In the genomic region with DNA sequence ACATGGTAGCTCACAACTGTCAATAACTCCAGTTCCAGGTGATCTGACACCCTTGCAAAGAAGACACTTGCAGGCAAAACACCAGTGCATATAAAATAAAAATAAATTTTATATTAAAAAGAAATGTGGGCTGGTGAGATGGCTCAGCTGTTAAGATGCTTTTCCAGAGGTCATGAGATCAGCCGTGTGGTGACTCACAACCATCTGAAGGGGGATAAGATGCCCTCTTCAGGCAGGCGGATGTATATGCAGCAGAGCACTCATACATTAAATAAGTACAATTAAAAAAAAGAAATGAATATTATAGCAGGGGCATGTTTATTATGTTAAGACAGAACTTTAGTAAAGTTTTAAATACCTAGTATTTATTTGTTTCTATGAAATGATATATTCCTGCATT, we compare ENCODE assay signal across 9 mouse cellular contexts. TPM values are rescaled to one million over a fixed set of nuclear protein-coding genes. Genes with fewer than 3 reads are reported as not detected.
DNase-seq lines count a peak whose midpoint lies in the region; ATAC-seq and TF ChIP-seq lines count a peak whose summit lies in the region.
"Had no signal": no experiment of that assay in that cellular context is flagged by ENCODE, and none has a peak within 500 bp of the region (broad histone marks: within the 10 kb centered on the region; RNA-seq: fewer than 3 reads in every experiment).

No protein-coding gene starts in this region.

- H3K27ac ChIP-seq in intestine, postnatal 0 days (ENCODE audit: low read depth, low read length): no peak overlapping the region
- H3K27ac ChIP-seq in intestine, embryonic 15.5 days: no peak overlapping the region
- H3K27ac ChIP-seq: stomach, embryonic 15.5 days had no signal

- peaks cover 17% of the 10 kb centered on the region for H3K36me3 ChIP-seq in intestine, postnatal 0 days (ENCODE audit: control insufficient read depth, insufficient read depth)
- peaks cover 13% of the 10 kb centered on the region; the same call in 1 of the 2 replicates for H3K36me3 ChIP-seq in intestine, embryonic 15.5 days

- no peak overlapping the region for H3K9ac ChIP-seq in intestine, postnatal 0 days (ENCODE audit: low read depth, low read length)
- no peak overlapping the region for H3K9ac ChIP-seq in intestine, embryonic 15.5 days
- H3K9ac ChIP-seq: stomach, embryonic 15.5 days had no signal

- no peak for ATAC-seq in intestine, postnatal 0 days
- ATAC-seq in intestine, embryonic 15.5 days: no peak
- peak; percentile 63 for ATAC-seq in CD4-positive, CD25-positive, alpha-beta regulatory T cell, adult 4 months
- ATAC-seq in megakaryocyte progenitor cell, adult 5-6 weeks (replicated peaks; ENCODE audit: poor library complexity): peak; percentile 81
- no peak for ATAC-seq in erythroid progenitor cell, adult 5-6 weeks (replicated peaks; ENCODE audit: low FRiP score, poor library complexity, severe bottlenecking)
- no peak for ATAC-seq in erythroblast, adult 5-6 weeks (replicated peaks; ENCODE audit: low FRiP score, poor library complexity, severe bottlenecking)

- no peaks in the 10 kb centered on the region for H3K9me3 ChIP-seq in intestine, postnatal 0 days (ENCODE audit: control insufficient read depth)
- no peaks in the 10 kb centered on the region for H3K9me3 ChIP-seq in intestine, embryonic 15.5 days
- H3K9me3 ChIP-seq: stomach, embryonic 15.5 days had no signal

- no peak overlapping the region for H3K4me3 ChIP-seq in intestine, postnatal 0 days (ENCODE audit: low read depth, low read length)
- no peak overlapping the region for H3K4me3 ChIP-seq in intestine, embryonic 15.5 days (replicated peaks)
- H3K4me3 ChIP-seq: stomach, embryonic 15.5 days had no signal

- no peaks in the 10 kb centered on the region for H3K27me3 ChIP-seq in intestine, postnatal 0 days (replicated peaks; ENCODE audit: control insufficient read depth, insufficient read depth, low read length)
- no peaks in the 10 kb centered on the region for H3K27me3 ChIP-seq in intestine, embryonic 15.5 days (replicated peaks)
- H3K27me3 ChIP-seq: stomach, embryonic 15.5 days had no signal

- DNase-seq in adrenal gland, postnatal 36 days: peak; percentile 18 to 27
- no peak for DNase-seq in yolk sac, embryonic 10.5 days (ENCODE audit: low spot score)

- peak; percentile 64 for TF ChIP-seq CTCF in intestine, postnatal 0 days (IDR thresholded peaks at IDR 0.05; ENCODE audit: low read depth)

- H3K4me1 ChIP-seq in intestine, postnatal 0 days (replicated peaks; ENCODE audit: control insufficient read depth, insufficient read depth, low read length): no peaks in the 10 kb centered on the region; the same call in 1 of the 2 replicates
- no peaks in the 10 kb centered on the region for H3K4me1 ChIP-seq in intestine, embryonic 15.5 days (replicated peaks)
- H3K4me1 ChIP-seq: stomach, embryonic 15.5 days had no signal

- 40% methylated on average over 2 of the region's 2 CpGs for WGBS in intestine, postnatal 0 days
- WGBS in intestine, embryonic 15.5 days: 47% methylated on average over 2 of the region's 2 CpGs

- H3K4me2 ChIP-seq in intestine, postnatal 0 days (replicated peaks; ENCODE audit: low read depth): no peak overlapping the region
- no peak overlapping the region for H3K4me2 ChIP-seq in intestine, embryonic 15.5 days (replicated peaks)
- H3K4me2 ChIP-seq: stomach, embryonic 15.5 days had no signal

RNA-seq across cellular contexts. Expression of a gene that starts 16.9 kb away (rescaled TPM):
- 52.3 and 57.0 TPM in 2 replicates for polyA plus RNA-seq in intestine, postnatal 0 days (2015; fragmentation: Nextera tagmentation; extraction: Ambion mirVana)
- 71.8 and 86.0 TPM in 2 replicates for polyA plus RNA-seq in intestine, embryonic 15.5 days (2015; fragmentation: Nextera tagmentation; extraction: Ambion mirVana)
- 10 to 100 TPM; 52.0 to 56.9 TPM for polyA plus RNA-seq in CD4-positive, CD25-positive, alpha-beta regulatory T cell, adult 4 months (2017; shearing (Covaris generic))
- total RNA-seq in adrenal gland, postnatal 36 days (2021): 10 to 100 TPM; 17.8 to 29.2 TPM
- 101 and 125 TPM in 2 replicates for total RNA-seq in megakaryocyte progenitor cell, adult 5-6 weeks (2015)
- 102 and 137 TPM in 2 replicates for total RNA-seq in megakaryocyte progenitor cell, adult 5-6 weeks (2017)
- 26.4 and 49.7 TPM in 2 replicates for total RNA-seq in erythroid progenitor cell, adult 5-6 weeks (2015; ENCODE audit: low replicate concordance)
- total RNA-seq in erythroid progenitor cell, adult 5-6 weeks (2017; ENCODE audit: low replicate concordance): 15.4 and 48.0 TPM in 2 replicates
- 19.6 and 22.9 TPM in 2 replicates for total RNA-seq in erythroblast, adult 5-6 weeks (2015; ENCODE audit: low replicate concordance)
- total RNA-seq in erythroblast, adult 5-6 weeks (2017; ENCODE audit: low replicate concordance): 18.9 and 32.2 TPM in 2 replicates

RNA-seq across cellular contexts. Expression of a gene that starts 50.0 kb away (rescaled TPM):
- 19.3 and 20.5 TPM in 2 replicates for polyA plus RNA-seq in intestine, postnatal 0 days (2015; fragmentation: Nextera tagmentation; extraction: Ambion mirVana)
- 41.1 and 44.6 TPM in 2 replicates for polyA plus RNA-seq in intestine, embryonic 15.5 days (2015; fragmentation: Nextera tagmentation; extraction: Ambion mirVana)
- polyA plus RNA-seq in CD4-positive, CD25-positive, alpha-beta regulatory T cell, adult 4 months (2017; shearing (Covaris generic)): 100 to 1,000 TPM; 111 to 117 TPM
- 10 to 100 TPM; 65.8 to 71.8 TPM for total RNA-seq in adrenal gland, postnatal 36 days (2021)
- 97.4 and 121 TPM in 2 replicates for total RNA-seq in megakaryocyte progenitor cell, adult 5-6 weeks (2015)
- 91.9 and 98.3 TPM in 2 replicates for total RNA-seq in megakaryocyte progenitor cell, adult 5-6 weeks (2017)
- 16.6 and 29.3 TPM in 2 replicates for total RNA-seq in erythroid progenitor cell, adult 5-6 weeks (2015; ENCODE audit: low replicate concordance)
- total RNA-seq in erythroid progenitor cell, adult 5-6 weeks (2017; ENCODE audit: low replicate concordance): 11.2 and 13.2 TPM in 2 replicates
- total RNA-seq in erythroblast, adult 5-6 weeks (2015; ENCODE audit: low replicate concordance): 16.5 and 32.9 TPM in 2 replicates
- total RNA-seq in erythroblast, adult 5-6 weeks (2017; ENCODE audit: low replicate concordance): 12.5 and 15.9 TPM in 2 replicates

RNA-seq across cellular contexts. Expression of a gene that starts 50.3 kb away (rescaled TPM):
- polyA plus RNA-seq in intestine, postnatal 0 days (2015; fragmentation: Nextera tagmentation; extraction: Ambion mirVana): 3.3 and 4.9 TPM in 2 replicates
- 9.3 and 10.2 TPM in 2 replicates for polyA plus RNA-seq in intestine, embryonic 15.5 days (2015; fragmentation: Nextera tagmentation; extraction: Ambion mirVana)
- polyA plus RNA-seq in CD4-positive, CD25-positive, alpha-beta regulatory T cell, adult 4 months (2017; shearing (Covaris generic)): 1 to 10 TPM in 1 of 2 experiments, under 1 TPM in 1; 0.98 to 2.0 TPM
- 1 to 10 TPM; 1.1 to 1.9 TPM for total RNA-seq in adrenal gland, postnatal 36 days (2021)
- 14.4 and 15.7 TPM in 2 replicates for total RNA-seq in megakaryocyte progenitor cell, adult 5-6 weeks (2015)
- total RNA-seq in megakaryocyte progenitor cell, adult 5-6 weeks (2017): 20.0 and 27.7 TPM in 2 replicates
- total RNA-seq in erythroid progenitor cell, adult 5-6 weeks (2015; ENCODE audit: low replicate concordance): 45.3 and 53.3 TPM in 2 replicates
- total RNA-seq in erythroid progenitor cell, adult 5-6 weeks (2017; ENCODE audit: low replicate concordance): 53.3 and 93.4 TPM in 2 replicates
- 1.2 and 4.6 TPM in 2 replicates for total RNA-seq in erythroblast, adult 5-6 weeks (2015; ENCODE audit: low replicate concordance)
- total RNA-seq in erythroblast, adult 5-6 weeks (2017; ENCODE audit: low replicate concordance): 8.5 and 15.2 TPM in 2 replicates

Comparison
In these comparisons a context has a peak if more than half of its experiments do, and no peak if none do; other contexts are left out.
1. ATAC-seq: peak in CD4-positive, CD25-positive, alpha-beta regulatory T cell, adult 4 months (single experiment) and megakaryocyte progenitor cell, adult 5-6 weeks (single experiment); none in intestine, postnatal 0 days (single experiment), intestine, embryonic 15.5 days (single experiment), erythroid progenitor cell, adult 5-6 weeks (single experiment) and erythroblast, adult 5-6 weeks (single experiment).